Mouse (Mus musculus): ENCODE results near the gene Gm10197. TPM values are rescaled to one million over a fixed set of nuclear protein-coding genes. Genes with fewer than 3 reads are reported as not detected.

The Gm10197 gene
- polyA plus RNA-seq, 1 experiment = not detected

- TF ChIP-seq USF1 (IDR thresholded peaks at IDR 0.05; ENCODE audit: low read depth) (no peak), MYOG (IDR thresholded peaks at IDR 0.05; ENCODE audit: control insufficient read depth, extremely low read depth, insufficient read length) (no peak), CTCF (IDR thresholded peaks at IDR 0.05; ENCODE audit: control insufficient read depth, insufficient read depth, insufficient read length) (no peak), CEBPB (IDR thresholded peaks at IDR 0.05; ENCODE audit: low read depth) (no peak), FOSL1 (IDR thresholded peaks at IDR 0.05; ENCODE audit: insufficient read depth, low read length, poor library complexity, severe bottlenecking) (no peak), MAX (IDR thresholded peaks at IDR 0.05) (no peak), MYOD1 (IDR thresholded peaks at IDR 0.05; ENCODE audit: control insufficient read depth, insufficient read length, low read depth) (no peak)
These were observed 7.0 kb downstream of the Gm10197 start for GRCm38 (mm10) chr19:53364551-53364950.

DNA sequence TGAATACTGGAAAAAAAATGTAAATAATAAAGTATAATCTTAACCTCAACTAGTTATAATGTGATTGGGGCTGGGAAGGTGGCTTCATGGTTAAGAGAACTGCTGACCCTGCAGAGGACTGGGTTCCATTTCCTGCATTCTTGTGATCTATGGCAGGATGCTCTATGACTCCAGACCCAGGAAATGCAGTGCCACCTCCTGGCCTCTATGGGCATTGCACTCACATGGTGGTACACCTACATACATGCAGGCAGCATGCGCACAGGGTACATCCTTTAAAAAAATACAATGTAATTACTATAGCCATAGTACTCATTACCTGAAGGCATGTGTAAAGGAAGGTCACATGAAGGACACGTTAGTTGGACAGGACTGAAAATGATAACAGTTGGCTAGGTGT is 8.6 kb downstream of the Gm10197 start:
- Histone ChIP-seq H3K27me3 (ENCODE audit: control insufficient read depth, insufficient read depth, insufficient read length) (no peaks in the 10 kb centered on the region), H3K4me3 (ENCODE audit: insufficient read depth, poor library complexity, severe bottlenecking) (no peak overlapping the region), H3K79me2 (ENCODE audit: control insufficient read depth, insufficient read depth) (no peaks in the 10 kb centered on the region), H3K36me3 (ENCODE audit: control insufficient read depth, insufficient read depth) (no peaks in the 10 kb centered on the region), H3K79me3 (ENCODE audit: low read depth) (no peaks in the 10 kb centered on the region), H3ac (ENCODE audit: control insufficient read depth, insufficient read length, low read depth) (no peak overlapping the region)
- no peak for TF ChIP-seq FOSL1 (IDR thresholded peaks at IDR 0.05; ENCODE audit: insufficient read depth, low read length, poor library complexity, severe bottlenecking)
- no peak for TF ChIP-seq MAX (IDR thresholded peaks at IDR 0.05)
- no peak for TF ChIP-seq CTCF (IDR thresholded peaks at IDR 0.05; ENCODE audit: control insufficient read depth, insufficient read depth, insufficient read length)
- TF ChIP-seq USF1 (IDR thresholded peaks at IDR 0.05; ENCODE audit: low read depth) = no peak
- no peak for TF ChIP-seq MYOG (IDR thresholded peaks at IDR 0.05; ENCODE audit: control insufficient read depth, extremely low read depth, insufficient read length)
- no peak for TF ChIP-seq CEBPB (IDR thresholded peaks at IDR 0.05; ENCODE audit: low read depth)
- no peak for TF ChIP-seq MYOD1 (IDR thresholded peaks at IDR 0.05; ENCODE audit: control insufficient read depth, insufficient read length, low read depth)

More at GRCm38 (mm10) chr19:53364551-53364950, 7.0 kb downstream of the Gm10197 start:
- no peak overlapping the region for H3ac ChIP-seq (ENCODE audit: control insufficient read depth, insufficient read length, low read depth)
- H3K36me3 ChIP-seq (ENCODE audit: control insufficient read depth, insufficient read depth) = no peaks in the 10 kb centered on the region
- no peak overlapping the region for H3K4me3 ChIP-seq (ENCODE audit: insufficient read depth, poor library complexity, severe bottlenecking)
- no peaks in the 10 kb centered on the region for H3K79me2 ChIP-seq (ENCODE audit: control insufficient read depth, insufficient read depth)
- no peaks in the 10 kb centered on the region for H3K27me3 ChIP-seq (ENCODE audit: control insufficient read depth, insufficient read depth, insufficient read length)
- no peaks in the 10 kb centered on the region for H3K79me3 ChIP-seq (ENCODE audit: low read depth)

DNA sequence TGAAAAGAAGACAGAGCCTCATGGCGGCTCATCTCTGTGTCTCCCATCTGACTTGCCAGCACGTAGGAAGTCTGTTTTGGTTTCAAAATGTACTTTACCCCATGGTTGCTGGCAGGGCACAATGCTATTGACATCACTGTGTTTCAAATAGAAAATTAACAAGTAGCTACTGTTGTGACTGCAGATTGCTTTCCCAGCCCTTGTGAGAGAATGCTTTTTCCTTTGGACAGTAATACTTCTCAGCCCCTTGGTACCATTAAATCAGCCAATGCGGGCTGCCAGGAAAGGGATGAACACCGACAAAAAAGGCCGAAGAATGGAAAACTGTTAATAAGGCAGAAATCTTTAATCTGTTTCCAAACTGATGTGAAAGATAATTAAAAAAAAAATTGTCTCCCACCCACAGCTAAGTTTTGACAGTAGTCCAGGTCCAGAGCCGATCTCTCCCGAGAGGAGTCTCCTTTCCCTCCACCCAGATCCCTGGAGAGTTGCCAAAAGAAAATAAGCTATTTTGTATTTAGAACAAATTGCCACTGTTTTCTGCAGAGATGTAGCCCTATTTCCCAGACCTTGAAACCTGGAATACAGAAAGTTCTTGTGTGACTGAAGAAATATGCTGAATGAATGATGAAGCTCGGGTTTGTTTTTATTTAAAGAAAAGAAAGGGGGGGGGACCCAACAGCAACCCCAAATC is 11.2 kb downstream of the Gm10197 start:
- no peaks in the 10 kb centered on the region for H3K79me2 ChIP-seq (ENCODE audit: control insufficient read depth, insufficient read depth)
- no peak overlapping the region for H3ac ChIP-seq (ENCODE audit: control insufficient read depth, insufficient read length, low read depth)
- no peaks in the 10 kb centered on the region for H3K27me3 ChIP-seq (ENCODE audit: control insufficient read depth, insufficient read depth, insufficient read length)
- no peaks in the 10 kb centered on the region for H3K79me3 ChIP-seq (ENCODE audit: low read depth)
- no peak for TF ChIP-seq CTCF (IDR thresholded peaks at IDR 0.05; ENCODE audit: control insufficient read depth, insufficient read depth, insufficient read length)
- TF ChIP-seq MYOD1 (IDR thresholded peaks at IDR 0.05; ENCODE audit: control insufficient read depth, insufficient read length, low read depth) = no peak
- TF ChIP-seq FOSL1 (IDR thresholded peaks at IDR 0.05; ENCODE audit: insufficient read depth, low read length, poor library complexity, severe bottlenecking) = no peak
- TF ChIP-seq MAX (IDR thresholded peaks at IDR 0.05) = no peak
- TF ChIP-seq CEBPB (IDR thresholded peaks at IDR 0.05; ENCODE audit: low read depth) = no peak
- TF ChIP-seq MYOG (IDR thresholded peaks at IDR 0.05; ENCODE audit: control insufficient read depth, extremely low read depth, insufficient read length) = no peak
- no peak for TF ChIP-seq USF1 (IDR thresholded peaks at IDR 0.05; ENCODE audit: low read depth)
- no peaks in the 10 kb centered on the region for H3K36me3 ChIP-seq (ENCODE audit: control insufficient read depth, insufficient read depth)
- no peak overlapping the region for H3K4me3 ChIP-seq (ENCODE audit: insufficient read depth, poor library complexity, severe bottlenecking)

GRCm38 (mm10) chr19:53359160-53360033 is 12.2 kb downstream of the Gm10197 start:
- Histone ChIP-seq H3K27me3 (ENCODE audit: control insufficient read depth, insufficient read depth, insufficient read length) (no peaks in the 10 kb centered on the region), H3K79me2 (ENCODE audit: control insufficient read depth, insufficient read depth) (no peaks in the 10 kb centered on the region), H3K79me3 (ENCODE audit: low read depth) (no peaks in the 10 kb centered on the region), H3K4me3 (ENCODE audit: insufficient read depth, poor library complexity, severe bottlenecking) (no peak overlapping the region), H3K36me3 (ENCODE audit: control insufficient read depth, insufficient read depth) (no peaks in the 10 kb centered on the region), H3ac (ENCODE audit: control insufficient read depth, insufficient read length, low read depth) (peak overlapping the region; percentile 2)
- no peak for TF ChIP-seq CTCF (IDR thresholded peaks at IDR 0.05; ENCODE audit: control insufficient read depth, insufficient read depth, insufficient read length)

DNA sequence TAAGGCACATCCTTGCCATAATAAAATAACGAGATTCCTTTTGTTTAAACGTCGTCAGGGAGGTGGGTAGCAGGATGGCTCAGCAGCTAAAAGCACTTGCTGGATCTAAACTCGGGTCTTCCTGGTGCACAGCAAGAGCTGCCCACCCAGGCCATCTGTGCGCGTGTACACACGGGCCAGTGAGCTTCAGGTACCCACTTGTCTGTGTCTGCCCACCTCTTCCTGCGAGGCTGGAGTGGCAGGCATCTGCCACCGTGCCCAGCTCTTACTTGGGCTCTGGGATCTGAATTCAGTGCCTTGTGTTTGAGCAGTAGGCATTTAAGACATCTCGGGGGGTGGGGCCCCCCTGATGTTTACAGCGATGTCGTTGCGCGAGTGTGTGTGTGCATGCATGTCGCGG is 16.5 kb downstream of the Gm10197 start:
- Histone ChIP-seq H3ac (ENCODE audit: control insufficient read depth, insufficient read length, low read depth) (no peak overlapping the region), H3K79me2 (ENCODE audit: control insufficient read depth, insufficient read depth) (no peaks in the 10 kb centered on the region), H3K27me3 (ENCODE audit: control insufficient read depth, insufficient read depth, insufficient read length) (no peaks in the 10 kb centered on the region), H3K79me3 (ENCODE audit: low read depth) (no peaks in the 10 kb centered on the region), H3K36me3 (ENCODE audit: control insufficient read depth, insufficient read depth) (no peaks in the 10 kb centered on the region), H3K4me3 (ENCODE audit: insufficient read depth, poor library complexity, severe bottlenecking) (no peak overlapping the region)
- no peak for TF ChIP-seq MAX (IDR thresholded peaks at IDR 0.05)
- TF ChIP-seq MYOG (IDR thresholded peaks at IDR 0.05; ENCODE audit: control insufficient read depth, extremely low read depth, insufficient read length) = no peak
- TF ChIP-seq CTCF (IDR thresholded peaks at IDR 0.05; ENCODE audit: control insufficient read depth, insufficient read depth, insufficient read length) = no peak

Measured in C2C12 (cell line).